Mouse (Mus musculus) 416B (cell line): ENCODE data around the gene Dab2ip.
A peak's percentile ranks its signal among the peaks of the same experiment; 100 is the strongest.

Source experiments
- DNase-seq: peaks from one replicate; pipeline ENCODE4 v3.0.0; 2011; ENCODE audit warnings: low read depth

Dab2ip gene

GRCm38 (mm10) chr2:35760352-35760751 is 202.3 kb downstream of the Dab2ip start:
- no peak for DNase-seq

DNA sequence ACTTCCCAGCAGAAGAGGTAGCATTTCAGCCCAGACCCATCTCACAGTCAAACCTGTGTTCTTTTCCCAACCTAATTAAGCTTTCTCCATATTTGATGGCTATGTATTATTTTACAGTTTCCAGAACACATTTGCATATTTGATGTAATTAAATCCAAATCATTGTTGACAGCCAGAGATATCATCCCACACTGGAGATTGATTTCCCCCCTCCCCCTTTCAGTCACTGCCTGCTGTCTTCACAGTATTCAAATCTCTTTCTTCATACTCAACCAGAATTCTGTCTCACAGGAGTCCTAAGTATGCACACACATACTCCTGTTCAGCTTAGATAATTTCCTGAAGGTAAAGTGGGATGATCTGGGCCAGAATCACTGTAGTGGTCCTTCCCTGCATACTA is 202.8 kb downstream of the Dab2ip start:
- no peak for DNase-seq

GRCm38 (mm10) chr2:35761458-35761857 is 203.4 kb downstream of the Dab2ip start:
- peak; percentile 28 for DNase-seq

GRCm38 (mm10) chr2:35763818-35764217 is 205.8 kb downstream of the Dab2ip start:
- no peak for DNase-seq

DNA sequence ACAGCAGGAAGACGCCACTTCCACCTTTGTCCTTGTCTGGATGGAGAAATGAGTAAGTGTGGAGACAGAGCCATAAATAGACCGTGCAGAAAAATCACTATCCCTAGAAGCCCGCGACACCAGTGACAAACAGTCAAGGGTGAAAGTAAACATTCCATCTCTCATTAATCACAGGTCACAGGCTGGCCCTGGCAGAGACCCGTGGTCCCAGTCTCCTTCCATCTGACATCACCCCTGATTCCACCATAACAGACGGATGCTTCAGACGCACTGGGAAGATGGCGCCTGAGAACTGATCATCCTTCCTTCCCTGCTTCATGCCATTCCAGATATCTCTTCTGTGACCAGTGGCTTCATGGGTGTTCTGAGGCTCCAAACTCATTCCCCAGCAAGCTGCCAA is 206.3 kb downstream of the Dab2ip start:
- DNase-seq: no peak

DNA sequence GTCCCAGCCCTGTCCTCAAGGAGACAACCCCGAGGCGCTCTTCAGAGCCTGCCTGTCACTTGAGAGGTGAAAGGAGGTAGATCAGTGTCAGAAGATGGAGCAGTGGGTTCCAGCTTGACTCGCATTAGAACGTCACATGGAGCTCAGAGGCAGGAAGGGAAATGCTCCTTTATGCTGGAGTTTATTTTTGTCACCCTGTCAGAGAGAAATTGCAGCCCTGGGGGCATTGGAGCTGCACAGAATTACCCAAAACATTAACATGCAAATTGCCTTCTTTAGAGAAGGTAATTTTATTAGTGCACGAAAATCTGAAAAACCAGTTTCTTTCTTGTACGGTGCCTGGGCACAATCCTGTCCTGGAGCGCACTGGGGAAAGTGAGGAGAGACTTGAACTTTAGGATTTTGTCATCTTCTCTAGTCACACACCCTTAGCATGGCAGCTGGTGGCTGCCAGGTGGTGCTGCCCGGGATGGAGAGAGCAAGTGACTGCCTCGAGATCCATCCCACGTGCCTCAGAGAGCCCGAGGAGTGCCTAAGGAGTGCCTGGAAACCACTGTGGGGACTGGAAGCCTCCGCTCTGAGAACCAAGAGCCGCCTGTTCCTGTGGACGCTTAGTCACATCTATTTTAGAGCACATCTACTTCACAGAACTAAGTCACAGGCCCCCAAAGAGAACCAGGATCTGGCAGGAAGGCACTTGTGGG is 209.9 kb downstream of the Dab2ip start:
- DNase-seq: peak; percentile 65

- no peak for DNase-seq
These were observed 210.6 kb downstream of the Dab2ip start for GRCm38 (mm10) chr2:35768538-35769238.

GRCm38 (mm10) chr2:35769398-35769797 is 211.3 kb downstream of the Dab2ip start:
- no peak for DNase-seq

- no peak for DNase-seq
These were observed 212.5 kb downstream of the Dab2ip start for GRCm38 (mm10) chr2:35770541-35770940.

DNA sequence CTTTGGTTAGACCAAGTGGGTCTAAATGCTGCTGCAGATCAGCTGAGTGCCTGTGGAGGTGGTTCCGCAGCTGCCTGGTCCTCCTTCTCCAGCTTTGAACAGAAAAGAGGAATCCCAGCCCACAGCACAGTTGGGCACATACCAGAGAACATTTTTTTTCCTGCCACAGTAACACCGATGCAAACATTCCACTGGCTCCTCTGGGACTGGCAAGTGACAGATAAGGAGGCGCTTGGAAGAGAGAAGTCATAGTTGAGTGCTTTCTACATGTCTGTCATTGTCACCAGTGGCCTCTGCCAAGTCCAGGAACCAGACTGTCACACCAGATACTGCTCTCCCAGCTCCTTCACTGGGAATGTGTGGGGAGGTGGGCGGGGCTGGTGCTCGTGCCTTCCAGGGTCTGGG is 217.6 kb downstream of the Dab2ip start:
- DNase-seq: no peak

DNA sequence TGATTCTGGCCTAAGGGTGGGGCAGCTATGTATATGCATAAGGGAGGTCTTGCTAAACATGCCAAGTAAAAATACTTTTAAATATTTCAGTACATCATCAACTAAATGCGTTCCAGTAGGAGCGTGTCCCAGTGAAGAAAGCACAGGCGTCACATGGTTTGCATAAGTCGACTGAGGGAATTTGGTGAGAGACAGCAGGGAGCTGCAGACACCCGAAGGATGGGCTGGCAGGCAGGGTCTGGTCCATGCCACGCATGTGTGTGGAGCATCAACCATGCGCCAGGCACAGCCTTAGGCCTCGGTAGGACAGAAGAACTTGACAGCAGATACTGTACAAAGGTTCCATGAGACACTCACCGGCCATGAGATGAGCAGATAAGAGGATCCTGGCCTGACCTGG is 218.9 kb downstream of the Dab2ip start:
- DNase-seq: no peak

- no peak for DNase-seq
These were observed 221.2 kb downstream of the Dab2ip start for GRCm38 (mm10) chr2:35779266-35779665.
